Mouse (Mus musculus): ENCODE results near the gene Jmjd4. TPM values are rescaled to one million over a fixed set of nuclear protein-coding genes. Genes with fewer than 3 reads are reported as not detected.

The Jmjd4 gene
- polyA plus RNA-seq, 1 experiment from 2014 or later: 14.7 TPM

DNA sequence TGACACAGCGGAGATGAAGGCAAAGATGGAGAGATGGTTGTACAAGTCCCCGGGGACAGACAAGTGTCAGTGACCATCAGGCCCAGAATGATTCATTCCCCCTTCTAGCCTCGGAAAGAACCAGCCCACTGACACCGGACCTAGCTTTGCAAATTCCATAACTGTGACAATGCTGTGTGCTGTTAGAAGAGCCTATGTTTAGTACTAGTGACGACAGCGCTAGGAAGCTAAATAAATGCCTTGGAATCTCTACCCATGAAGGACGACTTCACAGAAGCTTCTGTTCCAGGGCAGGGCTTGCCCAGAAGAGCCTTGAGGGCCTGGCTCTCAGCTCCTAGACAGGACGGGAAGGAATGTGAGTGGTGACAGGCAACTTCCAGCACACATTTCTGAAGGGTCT, 36.4 kb downstream of the Jmjd4 start:
- Histone ChIP-seq H3K27me3 (ENCODE audit: control insufficient read depth, insufficient read depth, low read length) (no peaks in the 10 kb centered on the region), H3K4me3 (ENCODE audit: low read depth, low read length) (no peak overlapping the region), H3K9ac (ENCODE audit: low read length) (no peak overlapping the region), H3K9me3 (ENCODE audit: control insufficient read depth, low read length) (no peaks in the 10 kb centered on the region), H3K4me1 (ENCODE audit: control insufficient read depth, insufficient read depth, low read length) (no peaks in the 10 kb centered on the region), H3K27ac (ENCODE audit: low read depth, low read length) (no peak overlapping the region), H3K4me2 (ENCODE audit: low read depth) (no peak overlapping the region), H3K36me3 (ENCODE audit: control insufficient read depth, insufficient read depth, low read length) (peaks cover 9% of the 10 kb centered on the region)
- ATAC-seq (ENCODE audit: insufficient read depth, low FRiP score, low TSS enrichment) (no peak), DNase-seq (ENCODE audit: low spot score) (no peak)
- 87% methylated on average over 8 of the region's 8 CpGs for WGBS

DNA sequence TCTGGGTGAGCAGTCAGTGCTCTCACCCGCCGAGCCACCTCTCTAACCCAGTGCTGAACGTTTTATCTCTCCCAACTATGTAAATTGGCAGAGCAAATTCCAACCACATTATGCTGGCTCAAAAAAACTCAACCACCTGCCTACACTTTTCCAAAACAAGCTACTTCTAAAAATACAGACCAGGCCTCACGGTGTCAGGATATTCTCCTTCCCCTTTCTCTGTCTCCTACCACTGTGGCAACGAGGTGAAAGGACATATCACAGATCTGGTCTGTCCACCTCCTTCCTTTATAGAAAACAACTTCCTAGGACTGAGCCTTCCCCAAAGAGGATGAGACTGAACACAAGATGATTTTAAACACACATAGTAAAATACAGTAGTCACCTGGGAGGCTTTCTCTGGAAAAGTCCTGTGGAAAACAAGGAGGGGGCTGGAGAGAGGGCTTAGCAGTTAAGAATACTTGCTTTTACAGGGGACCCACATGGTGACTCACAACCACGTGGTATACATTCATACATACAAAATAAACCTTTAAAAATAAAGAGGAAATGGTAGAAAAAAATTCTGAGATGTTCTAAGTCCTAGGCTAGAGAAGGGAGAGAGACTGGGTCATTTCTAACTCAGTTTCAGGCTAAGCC, 46.9 kb downstream of the Jmjd4 start:
- Histone ChIP-seq H3K4me3 (ENCODE audit: low read depth, low read length) (no peak overlapping the region), H3K9ac (ENCODE audit: low read length) (no peak overlapping the region), H3K4me1 (ENCODE audit: control insufficient read depth, insufficient read depth, low read length) (no peaks in the 10 kb centered on the region), H3K9me3 (ENCODE audit: control insufficient read depth, low read length) (0 out of 2 replicates have a peak, but pooled peaks cover 2% of the 10 kb centered on the region), H3K27me3 (ENCODE audit: control insufficient read depth, insufficient read depth, low read length) (no peaks in the 10 kb centered on the region), H3K36me3 (ENCODE audit: control insufficient read depth, insufficient read depth, low read length) (peaks cover 37% of the 10 kb centered on the region), H3K27ac (ENCODE audit: low read depth, low read length) (no peak overlapping the region), H3K4me2 (ENCODE audit: low read depth) (no peak overlapping the region)
- DNase-seq (ENCODE audit: low spot score) (no peak), ATAC-seq (ENCODE audit: insufficient read depth, low FRiP score, low TSS enrichment) (no peak)
- WGBS: 88% methylated on average over 6 of the region's 6 CpGs

DNA sequence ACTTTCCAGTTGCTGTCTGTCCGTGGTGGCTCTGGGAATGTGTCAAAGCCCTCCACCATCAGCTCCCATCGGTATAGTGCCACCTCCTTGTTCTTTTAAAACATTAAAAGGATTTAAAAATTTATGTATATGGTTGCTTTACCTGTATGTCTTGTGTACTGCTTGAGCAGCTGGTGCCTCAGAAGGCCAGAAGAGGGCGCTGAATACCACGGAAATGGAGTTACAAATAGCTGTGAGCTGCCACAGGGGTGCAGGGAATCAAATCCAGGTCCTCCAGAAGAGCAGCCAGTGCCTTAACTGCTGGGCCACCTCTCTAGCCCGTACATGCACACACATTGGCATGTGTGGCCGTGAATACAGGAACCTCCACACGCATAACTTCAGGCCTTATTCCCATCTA, 47.9 kb downstream of the Jmjd4 start:
- peaks cover 34% of the 10 kb centered on the region for H3K36me3 ChIP-seq (ENCODE audit: control insufficient read depth, insufficient read depth, low read length)
- H3K27ac ChIP-seq (ENCODE audit: low read depth, low read length): no peak overlapping the region
- no peak overlapping the region for H3K4me3 ChIP-seq (ENCODE audit: low read depth, low read length)
- no peak overlapping the region for H3K4me2 ChIP-seq (ENCODE audit: low read depth)
- H3K4me1 ChIP-seq (ENCODE audit: control insufficient read depth, insufficient read depth, low read length): no peaks in the 10 kb centered on the region
- no peak for ATAC-seq (ENCODE audit: insufficient read depth, low FRiP score, low TSS enrichment)
- 92% methylated on average over 7 of the region's 7 CpGs for WGBS
- no peaks in the 10 kb centered on the region for H3K27me3 ChIP-seq (ENCODE audit: control insufficient read depth, insufficient read depth, low read length)
- H3K9me3 ChIP-seq (ENCODE audit: control insufficient read depth, low read length): 0 out of 2 replicates have a peak, but pooled peaks cover 2% of the 10 kb centered on the region
- no peak overlapping the region for H3K9ac ChIP-seq (ENCODE audit: low read length)
- no peak for DNase-seq (ENCODE audit: low spot score)

DNA sequence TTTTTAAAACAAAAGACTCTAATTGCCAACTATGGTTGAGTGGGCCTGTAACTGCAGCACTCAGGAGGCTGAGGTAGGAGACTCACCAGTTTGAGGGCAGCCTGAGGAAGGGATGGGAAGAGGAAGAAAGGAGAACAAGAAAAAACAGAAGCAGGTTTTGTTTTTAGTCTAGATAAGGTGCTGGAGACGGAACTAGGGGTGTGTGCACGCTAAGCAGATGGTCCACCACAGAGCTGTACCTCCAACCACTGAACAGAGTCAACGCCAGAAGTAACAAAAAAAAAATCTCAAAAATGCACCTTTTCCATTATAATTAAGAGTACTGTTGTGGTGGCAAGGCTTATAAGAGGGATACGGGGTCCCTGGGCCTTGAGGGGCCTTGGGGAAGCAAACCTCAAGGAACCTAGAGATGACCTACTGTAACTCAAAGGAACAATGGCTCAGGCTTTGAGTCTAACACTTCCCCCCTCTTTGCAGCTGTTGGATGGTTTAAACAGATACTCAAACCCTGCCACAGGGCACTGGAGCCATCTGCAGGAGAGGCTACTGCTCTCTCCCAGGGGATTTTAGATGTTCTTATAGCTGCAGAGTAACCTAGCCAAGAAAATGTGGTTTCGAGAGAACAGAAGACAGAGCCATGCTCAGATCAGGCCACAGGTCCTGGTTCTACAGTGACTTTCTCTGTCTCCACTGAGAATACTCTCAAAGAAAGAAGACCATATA, 52.3 kb downstream of the Jmjd4 start:
- Histone ChIP-seq H3K36me3 (ENCODE audit: control insufficient read depth, insufficient read depth, low read length) (peaks cover 32% of the 10 kb centered on the region), H3K27ac (ENCODE audit: low read depth, low read length) (no peak overlapping the region), H3K27me3 (ENCODE audit: control insufficient read depth, insufficient read depth, low read length) (no peaks in the 10 kb centered on the region), H3K9me3 (ENCODE audit: control insufficient read depth, low read length) (0 out of 2 replicates have a peak, but pooled peaks cover 2% of the 10 kb centered on the region), H3K4me3 (ENCODE audit: low read depth, low read length) (no peak overlapping the region), H3K9ac (ENCODE audit: low read length) (no peak overlapping the region), H3K4me1 (ENCODE audit: control insufficient read depth, insufficient read depth, low read length) (peaks cover 6% of the 10 kb centered on the region), H3K4me2 (ENCODE audit: low read depth) (no peak overlapping the region)
- WGBS: 91% methylated on average over 5 of the region's 5 CpGs
- ATAC-seq (ENCODE audit: insufficient read depth, low FRiP score, low TSS enrichment) (no peak), DNase-seq (ENCODE audit: low spot score) (no peak)

DNA sequence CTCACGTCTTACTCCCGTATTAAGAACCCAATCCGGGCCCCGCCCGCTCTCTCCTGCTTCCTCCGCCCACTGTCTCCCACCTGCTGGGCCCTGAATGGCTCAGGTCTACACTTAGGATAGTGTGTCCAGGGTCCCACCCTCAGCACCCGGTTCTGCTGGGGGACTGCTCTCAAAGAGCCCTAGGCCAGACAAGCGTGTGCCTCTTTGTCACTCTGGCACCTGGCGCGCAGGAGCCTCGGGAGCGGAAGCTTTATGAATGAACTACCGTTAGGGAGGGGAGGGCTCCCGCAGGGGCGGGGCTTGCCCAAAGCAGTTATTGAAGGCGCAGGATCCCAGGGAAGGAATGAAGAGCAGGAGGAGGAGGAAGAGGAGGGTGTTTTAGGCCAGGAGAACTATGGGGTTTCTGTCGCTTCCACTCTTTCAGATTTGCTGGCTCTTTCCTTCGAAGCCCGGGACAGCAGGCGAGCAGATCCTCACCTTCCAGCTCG, 55.5 kb downstream of the Jmjd4 start:
- Histone ChIP-seq H3K9me3 (ENCODE audit: control insufficient read depth, low read length) (no peaks in the 10 kb centered on the region), H3K4me1 (ENCODE audit: control insufficient read depth, insufficient read depth, low read length) (peaks cover 6% of the 10 kb centered on the region), H3K9ac (ENCODE audit: low read length) (peak overlapping the region; percentile 97), H3K27ac (ENCODE audit: low read depth, low read length) (peak overlapping the region; percentile 81), H3K36me3 (ENCODE audit: control insufficient read depth, insufficient read depth, low read length) (peaks cover 15% of the 10 kb centered on the region), H3K27me3 (ENCODE audit: control insufficient read depth, insufficient read depth, low read length) (no peaks in the 10 kb centered on the region), H3K4me2 (ENCODE audit: low read depth) (peak overlapping the region; percentile 93), H3K4me3 (ENCODE audit: low read depth, low read length) (peak overlapping the region; percentile 83)
- 1% methylated on average over 21 of the region's 21 CpGs for WGBS
- DNase-seq (ENCODE audit: low spot score): peak; percentile 74
- peak; percentile 68 for ATAC-seq (ENCODE audit: insufficient read depth, low FRiP score, low TSS enrichment)

DNA sequence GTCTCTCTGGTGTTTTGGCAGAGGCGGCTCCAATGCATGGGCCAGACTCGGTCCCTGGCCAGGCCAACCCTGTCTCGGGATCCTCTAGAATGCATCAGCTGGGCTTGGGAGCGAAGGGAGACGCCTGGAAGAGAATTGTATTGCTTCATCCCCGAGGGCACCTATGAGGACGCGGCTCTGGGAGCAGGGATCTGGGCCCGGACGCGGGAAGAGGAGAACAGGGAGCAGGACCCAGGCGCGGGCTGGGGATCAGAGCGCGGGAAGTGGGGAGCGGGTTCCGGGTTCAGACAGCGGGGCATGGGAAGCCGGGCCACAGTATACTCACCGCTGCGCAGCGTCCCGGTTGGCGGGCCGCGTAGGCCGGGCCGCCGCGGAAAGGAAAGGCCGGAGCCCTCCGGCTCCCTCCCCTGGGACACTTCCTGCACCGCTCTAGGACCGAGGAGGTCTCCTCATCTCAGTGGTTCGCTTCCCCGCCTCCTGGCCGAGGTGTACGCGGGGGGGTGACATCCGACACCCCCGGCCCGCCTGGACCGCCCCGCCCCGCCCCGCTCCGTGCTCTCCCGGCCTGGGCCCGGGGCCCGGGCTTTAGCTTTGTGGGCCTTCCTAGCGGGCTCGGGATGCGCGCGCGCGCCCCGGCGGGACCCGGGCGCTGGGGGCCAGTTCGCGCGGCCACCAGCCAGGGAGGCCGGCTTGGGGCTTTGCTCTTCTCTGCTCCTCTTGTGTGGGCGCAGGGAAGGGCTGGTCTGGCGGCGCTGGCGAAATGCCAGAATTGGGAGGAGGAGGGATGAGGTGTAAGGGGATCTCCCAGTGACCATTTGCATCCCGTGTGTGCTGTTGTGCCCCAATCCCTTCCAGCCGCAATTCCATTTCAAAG, 56.2 kb downstream of the Jmjd4 start:
- Histone ChIP-seq H3K27ac (ENCODE audit: low read depth, low read length) (peak overlapping the region; percentile 81), H3K9me3 (ENCODE audit: control insufficient read depth, low read length) (no peaks in the 10 kb centered on the region), H3K4me1 (ENCODE audit: control insufficient read depth, insufficient read depth, low read length) (peaks cover 6% of the 10 kb centered on the region), H3K36me3 (ENCODE audit: control insufficient read depth, insufficient read depth, low read length) (peaks cover 12% of the 10 kb centered on the region), H3K4me2 (ENCODE audit: low read depth) (peak overlapping the region; percentile 93), H3K9ac (ENCODE audit: low read length) (peak overlapping the region; percentile 97), H3K27me3 (ENCODE audit: control insufficient read depth, insufficient read depth, low read length) (no peaks in the 10 kb centered on the region), H3K4me3 (ENCODE audit: low read depth, low read length) (peak overlapping the region; percentile 83)
- ATAC-seq (ENCODE audit: insufficient read depth, low FRiP score, low TSS enrichment) (peak; percentile 91), DNase-seq (ENCODE audit: low spot score) (peak; percentile 90)
- WGBS: under 1% methylated on average over 61 of the region's 71 CpGs

DNA sequence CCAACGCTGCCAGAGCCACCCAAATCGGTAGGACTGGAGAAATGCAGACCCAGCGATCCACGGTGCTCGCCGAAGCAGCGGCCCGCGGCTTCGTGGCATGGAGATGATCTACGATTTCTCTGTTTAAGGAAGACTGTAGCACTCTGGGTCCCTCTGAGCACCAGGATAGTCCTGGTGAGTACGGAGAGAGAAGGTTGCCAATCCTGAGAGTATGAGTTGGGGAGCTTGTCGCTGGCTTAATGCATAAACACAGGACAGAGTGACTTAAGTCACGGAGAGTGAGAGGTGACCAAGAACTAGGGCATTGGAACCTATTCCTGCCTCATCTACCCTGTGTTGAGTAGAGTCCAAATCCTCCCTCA, 56.8 kb downstream of the Jmjd4 start:
- H3K36me3 ChIP-seq (ENCODE audit: control insufficient read depth, insufficient read depth, low read length): peaks cover 9% of the 10 kb centered on the region
- WGBS: under 1% methylated on average over 14 of the region's 14 CpGs
- ATAC-seq (ENCODE audit: insufficient read depth, low FRiP score, low TSS enrichment) (no peak; the same call in 1 of the 2 replicates), DNase-seq (ENCODE audit: low spot score) (no peak)
- peaks cover 6% of the 10 kb centered on the region for H3K4me1 ChIP-seq (ENCODE audit: control insufficient read depth, insufficient read depth, low read length)
- peak overlapping the region; percentile 97 for H3K9ac ChIP-seq (ENCODE audit: low read length)
- peak overlapping the region; percentile 81 for H3K27ac ChIP-seq (ENCODE audit: low read depth, low read length)
- no peaks in the 10 kb centered on the region for H3K9me3 ChIP-seq (ENCODE audit: control insufficient read depth, low read length)
- peak overlapping the region; percentile 93 for H3K4me2 ChIP-seq (ENCODE audit: low read depth)
- H3K27me3 ChIP-seq (ENCODE audit: control insufficient read depth, insufficient read depth, low read length): no peaks in the 10 kb centered on the region
- peak overlapping the region; percentile 83 for H3K4me3 ChIP-seq (ENCODE audit: low read depth, low read length)
